16 mouse cellular contexts compared by ENCODE assay signal in genomic region chr13:98115650-98116049, GRCm38 (mm10).
DNase-seq lines count a peak whose midpoint lies in the region; ATAC-seq lines count a peak whose summit lies in the region.
"Had no signal": no experiment of that assay in that cellular context is flagged by ENCODE, and none has a peak within 500 bp of the region (broad histone marks: within the 10 kb centered on the region; RNA-seq: fewer than 3 reads in every experiment).

No protein-coding gene starts in this region.

- no peak overlapping the region for H3K9ac ChIP-seq in heart, embryonic 12.5 days
- no peak overlapping the region for H3K9ac ChIP-seq in lung, embryonic 16.5 days (ENCODE audit: low read length)
- H3K9ac ChIP-seq in liver, embryonic 13.5 days, result no peak overlapping the region
- no peak overlapping the region for H3K9ac ChIP-seq in stomach, embryonic 15.5 days
- H3K9ac ChIP-seq: forebrain, embryonic 15.5 days had no signal

- H3K4me2 ChIP-seq in heart, embryonic 12.5 days, result no peak overlapping the region
- H3K4me2 ChIP-seq in lung, embryonic 16.5 days (ENCODE audit: low read depth, low read length), result no peak overlapping the region
- H3K4me2 ChIP-seq in liver, embryonic 13.5 days, result no peak overlapping the region
- no peak overlapping the region for H3K4me2 ChIP-seq in stomach, embryonic 15.5 days
- H3K4me2 ChIP-seq: forebrain, embryonic 15.5 days had no signal

- no peaks in the 10 kb centered on the region for H3K27me3 ChIP-seq in heart, embryonic 12.5 days (replicated peaks)
- no peaks in the 10 kb centered on the region for H3K27me3 ChIP-seq in lung, embryonic 16.5 days (ENCODE audit: control insufficient read depth, insufficient read depth, low read depth, low read length)
- no peaks in the 10 kb centered on the region for H3K27me3 ChIP-seq in liver, embryonic 13.5 days
- H3K27me3 ChIP-seq in stomach, embryonic 15.5 days (replicated peaks), result no peaks in the 10 kb centered on the region

- no peak for DNase-seq in heart, postnatal 10 days
- no peak for DNase-seq in lung, postnatal 10 days
- DNase-seq in liver, embryonic 13.5 days, result no peak
- no peak for DNase-seq in kidney, postnatal 36 days
- DNase-seq: adrenal gland, postnatal 25 days; cerebellum, adult 2 months; kidney, adult 2 months; kidney, postnatal 14 days; thymus, postnatal 14 days had no signal

- H3K4me1 ChIP-seq in heart, embryonic 12.5 days (replicated peaks), result peaks cover 18% of the 10 kb centered on the region
- peaks cover 36% of the 10 kb centered on the region for H3K4me1 ChIP-seq in lung, embryonic 16.5 days (replicated peaks; ENCODE audit: control insufficient read depth, insufficient read depth, low read length)
- H3K4me1 ChIP-seq in liver, embryonic 13.5 days (replicated peaks), result no peaks in the 10 kb centered on the region
- peaks cover 19% of the 10 kb centered on the region for H3K4me1 ChIP-seq in stomach, embryonic 15.5 days
- H3K4me1 ChIP-seq: forebrain, embryonic 15.5 days had no signal

- no peak overlapping the region for H3K27ac ChIP-seq in heart, embryonic 12.5 days (ENCODE audit: poor library complexity, severe bottlenecking)
- H3K27ac ChIP-seq in lung, embryonic 16.5 days (ENCODE audit: low read length), result peak overlapping the region; percentile 57; the same call in 1 of the 2 replicates
- H3K27ac ChIP-seq in liver, embryonic 13.5 days, result no peak overlapping the region
- H3K27ac ChIP-seq in stomach, embryonic 15.5 days, result peak overlapping the region; percentile 21
- H3K27ac ChIP-seq: forebrain, embryonic 15.5 days had no signal

- no peaks in the 10 kb centered on the region for H3K36me3 ChIP-seq in heart, embryonic 12.5 days
- no peaks in the 10 kb centered on the region for H3K36me3 ChIP-seq in lung, embryonic 16.5 days (ENCODE audit: control insufficient read depth, insufficient read depth, low read length)
- no peaks in the 10 kb centered on the region for H3K36me3 ChIP-seq in liver, embryonic 13.5 days
- H3K36me3 ChIP-seq in stomach, embryonic 15.5 days, result no peaks in the 10 kb centered on the region
- H3K36me3 ChIP-seq: forebrain, embryonic 15.5 days had no signal

- no peaks in the 10 kb centered on the region for H3K9me3 ChIP-seq in heart, embryonic 12.5 days (replicated peaks)
- no peaks in the 10 kb centered on the region for H3K9me3 ChIP-seq in lung, embryonic 16.5 days (ENCODE audit: control insufficient read depth, low read length)
- H3K9me3 ChIP-seq in liver, embryonic 13.5 days (replicated peaks), result no peaks in the 10 kb centered on the region
- no peaks in the 10 kb centered on the region for H3K9me3 ChIP-seq in stomach, embryonic 15.5 days
- H3K9me3 ChIP-seq: forebrain, embryonic 15.5 days had no signal

- 0 out of 2 replicates have a peak, but pooled peaks have one; percentile 33 for ATAC-seq in heart, embryonic 12.5 days (ENCODE audit: insufficient number of reproducible peaks, low FRiP score)
- ATAC-seq in lung, embryonic 16.5 days (ENCODE audit: low read depth), result no peak
- ATAC-seq in liver, embryonic 13.5 days (ENCODE audit: low read depth), result 0 out of 2 replicates have a peak, but pooled peaks have one; percentile 23
- peak; percentile 65 for ATAC-seq in stomach, embryonic 15.5 days (ENCODE audit: insufficient read depth, low FRiP score, low read depth)
- ATAC-seq: forebrain, embryonic 15.5 days; hindbrain, embryonic 16.5 days; midbrain, embryonic 16.5 days had no signal

- intact Hi-C loops in heart, postnatal 10 days (cut with DNase I), result loop anchor here (5.0 kb wide), 1 partner anchor 102 kb away; no protein-coding TSS in a partner anchor

- no peak overlapping the region for H3K4me3 ChIP-seq in heart, embryonic 12.5 days
- no peak overlapping the region for H3K4me3 ChIP-seq in lung, embryonic 16.5 days (ENCODE audit: low read length)
- no peak overlapping the region for H3K4me3 ChIP-seq in liver, embryonic 13.5 days (replicated peaks)
- no peak overlapping the region for H3K4me3 ChIP-seq in stomach, embryonic 15.5 days (replicated peaks)
- H3K4me3 ChIP-seq: erythroblast, embryonic 14.5 days; forebrain, embryonic 15.5 days had no signal

- WGBS in heart, embryonic 12.5 days, result 54% methylated on average over 6 of the region's 6 CpGs
- WGBS in lung, embryonic 16.5 days, result 44% methylated on average over 6 of the region's 6 CpGs
- 61% methylated on average over 6 of the region's 6 CpGs for WGBS in liver, embryonic 13.5 days (ENCODE audit: insufficient replicate concordance)
- 48% methylated on average over 6 of the region's 6 CpGs for WGBS in stomach, embryonic 15.5 days

Comparison
In these comparisons a context has a peak if more than half of its experiments do, and no peak if none do; other contexts are left out.
1. H3K27ac ChIP-seq: peak in lung, embryonic 16.5 days (single experiment) and stomach, embryonic 15.5 days (single experiment); none in heart, embryonic 12.5 days (single experiment) and liver, embryonic 13.5 days (single experiment).